ENCODE assay signal across 25 mouse cellular contexts in the genomic region with DNA sequence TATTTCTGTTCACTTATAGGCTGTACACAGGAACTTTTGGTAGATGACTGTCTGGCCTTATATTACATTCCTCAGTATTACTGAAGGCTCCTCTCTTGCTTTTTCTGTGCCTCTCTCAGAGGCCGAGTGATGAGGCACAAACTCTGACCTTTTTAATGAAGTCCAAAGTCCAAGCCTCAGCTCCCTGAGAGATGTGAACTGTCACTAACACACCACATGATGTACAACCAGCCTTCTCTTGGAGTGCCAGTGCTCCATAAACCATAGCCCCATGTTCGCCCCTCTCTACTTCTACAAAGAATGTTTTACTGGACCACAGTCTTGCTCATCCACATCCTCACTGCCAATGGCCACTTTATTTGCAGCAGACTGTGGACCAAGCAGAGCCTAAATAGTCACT. TPM values are rescaled to one million over a fixed set of nuclear protein-coding genes. Genes with fewer than 3 reads are reported as not detected.
A peak's percentile ranks its signal among the peaks of the same experiment; 100 is the strongest.
DNase-seq lines count a peak whose midpoint lies in the region; ATAC-seq and TF ChIP-seq lines count a peak whose summit lies in the region.
"Had no signal": no experiment of that assay in that cellular context is flagged by ENCODE, and none has a peak within 500 bp of the region (broad histone marks: within the 10 kb centered on the region; RNA-seq: fewer than 3 reads in every experiment).

No protein-coding gene starts in this region.

- no peak overlapping the region for H3K9ac ChIP-seq in kidney, embryonic 14.5 days (ENCODE audit: low read depth, low read length)
- no peak overlapping the region for H3K9ac ChIP-seq in intestine, postnatal 0 days (ENCODE audit: low read depth, low read length)
- no peak overlapping the region for H3K9ac ChIP-seq in liver, postnatal 0 days (replicated peaks)
- H3K9ac ChIP-seq: forebrain, embryonic 13.5 days; heart, embryonic 12.5 days; hindbrain, embryonic 14.5 days; midbrain, embryonic 12.5 days; neural tube, embryonic 13.5 days; stomach, embryonic 15.5 days had no signal

- TF ChIP-seq EP300 in liver, postnatal 0 days (IDR thresholded peaks at IDR 0.05; ENCODE audit: low read depth) = no peak

- intact Hi-C loops in heart, postnatal 10 days (cut with DNase I) = no loop called here

- ATAC-seq in kidney, embryonic 14.5 days (ENCODE audit: low FRiP score, low TSS enrichment) = no peak
- peak; percentile 37 for ATAC-seq in intestine, postnatal 0 days
- ATAC-seq in liver, postnatal 0 days = peak; percentile 24
- ATAC-seq: forebrain, embryonic 13.5 days; Patski had no signal

- H3K4me1 ChIP-seq in kidney, embryonic 14.5 days (ENCODE audit: control insufficient read depth, insufficient read depth, low read length) = no peaks in the 10 kb centered on the region
- H3K4me1 ChIP-seq in intestine, postnatal 0 days (replicated peaks; ENCODE audit: control insufficient read depth, insufficient read depth, low read length) = 0 out of 2 replicates have a peak, but pooled peaks cover 2% of the 10 kb centered on the region
- peaks cover 4% of the 10 kb centered on the region for H3K4me1 ChIP-seq in liver, postnatal 0 days (ENCODE audit: insufficient read depth)
- H3K4me1 ChIP-seq: forebrain, embryonic 13.5 days; megakaryocyte, embryonic 14.5 days; midbrain, embryonic 12.5 days; neural tube, embryonic 13.5 days; stomach, embryonic 15.5 days had no signal

- no peaks in the 10 kb centered on the region for H3K9me3 ChIP-seq in kidney, embryonic 14.5 days (ENCODE audit: control insufficient read depth, low read length)
- H3K9me3 ChIP-seq in intestine, postnatal 0 days (ENCODE audit: control insufficient read depth) = no peaks in the 10 kb centered on the region
- H3K9me3 ChIP-seq in liver, postnatal 0 days (ENCODE audit: low read length) = no peaks in the 10 kb centered on the region
- H3K9me3 ChIP-seq: forebrain, embryonic 13.5 days; heart, embryonic 12.5 days; midbrain, embryonic 12.5 days; neural tube, embryonic 13.5 days; stomach, embryonic 15.5 days had no signal

- 84% methylated on average over 2 of the region's 2 CpGs for WGBS in kidney, embryonic 14.5 days
- WGBS in intestine, postnatal 0 days = 57% methylated on average over 2 of the region's 2 CpGs
- 67% methylated on average over 2 of the region's 2 CpGs for WGBS in liver, postnatal 0 days (ENCODE audit: insufficient replicate concordance)

- no peaks in the 10 kb centered on the region for H3K27me3 ChIP-seq in kidney, embryonic 14.5 days (ENCODE audit: control insufficient read depth, insufficient read depth, low read length)
- H3K27me3 ChIP-seq in intestine, postnatal 0 days (replicated peaks; ENCODE audit: control insufficient read depth, insufficient read depth, low read length) = no peaks in the 10 kb centered on the region
- H3K27me3 ChIP-seq in liver, postnatal 0 days (ENCODE audit: insufficient read depth, low read length) = no peaks in the 10 kb centered on the region
- H3K27me3 ChIP-seq: forebrain, embryonic 13.5 days; heart, embryonic 12.5 days; megakaryocyte, embryonic 14.5 days; midbrain, embryonic 12.5 days; neural tube, embryonic 13.5 days; Patski; stomach, embryonic 15.5 days had no signal

- no peak overlapping the region for H3K27ac ChIP-seq in kidney, embryonic 14.5 days (ENCODE audit: low read depth, low read length)
- peak overlapping the region; percentile 54 for H3K27ac ChIP-seq in intestine, postnatal 0 days (ENCODE audit: low read depth, low read length)
- peak overlapping the region; percentile 81 for H3K27ac ChIP-seq in liver, postnatal 0 days (ENCODE audit: low read depth)
- H3K27ac ChIP-seq: forebrain, embryonic 13.5 days; hindbrain, embryonic 14.5 days; kidney, postnatal 0 days; midbrain, embryonic 12.5 days; neural tube, embryonic 13.5 days; stomach, embryonic 15.5 days had no signal

- peak; percentile 63 for DNase-seq in heart, adult 11 months
- DNase-seq in heart, postnatal 10 days = no peak
- peak; percentile 59 for DNase-seq in kidney, adult 9 months
- DNase-seq in liver, postnatal 0 days = no peak
- DNase-seq in left cerebral cortex, adult 18-20 months (ENCODE audit: low spot score in 2 of 2) = no peak
- DNase-seq in thymus, postnatal 10 days (ENCODE audit: low spot score in 2 of 2) = no peak
- DNase-seq: adrenal gland, postnatal 14 days; cerebellum, adult 11 months; cerebellum, adult 9-10 months; cerebellum, postnatal 36 days; layer of hippocampus, adult 9-11 months; right cerebral cortex, postnatal 4 days; thymus, adult 2 months; thymus, postnatal 4 days had no signal

- peaks cover 86% of the 10 kb centered on the region for H3K36me3 ChIP-seq in kidney, embryonic 14.5 days (ENCODE audit: control insufficient read depth, insufficient read depth, low read length)
- peaks cover 81% of the 10 kb centered on the region for H3K36me3 ChIP-seq in intestine, postnatal 0 days (ENCODE audit: control insufficient read depth, insufficient read depth)
- peaks cover 85% of the 10 kb centered on the region for H3K36me3 ChIP-seq in liver, postnatal 0 days (replicated peaks; ENCODE audit: insufficient read depth, low read length)

- no peak for TF ChIP-seq CTCF in intestine, postnatal 0 days (IDR thresholded peaks at IDR 0.05; ENCODE audit: low read depth)
- no peak for TF ChIP-seq CTCF in liver, postnatal 0 days (IDR thresholded peaks at IDR 0.05; ENCODE audit: low read depth)

- H3K4me3 ChIP-seq in kidney, embryonic 14.5 days (ENCODE audit: low read length) = no peak overlapping the region
- H3K4me3 ChIP-seq in intestine, postnatal 0 days (ENCODE audit: low read depth, low read length) = no peak overlapping the region
- H3K4me3 ChIP-seq in liver, postnatal 0 days (ENCODE audit: low read depth, low read length) = no peak overlapping the region
- H3K4me3 ChIP-seq: forebrain, embryonic 13.5 days; heart, embryonic 12.5 days; megakaryocyte, embryonic 14.5 days; midbrain, embryonic 12.5 days; neural tube, embryonic 13.5 days; stomach, embryonic 15.5 days had no signal

- H3K4me2 ChIP-seq in kidney, embryonic 14.5 days (replicated peaks; ENCODE audit: low read depth, low read length) = no peak overlapping the region
- H3K4me2 ChIP-seq in intestine, postnatal 0 days (replicated peaks; ENCODE audit: low read depth) = no peak overlapping the region
- no peak overlapping the region for H3K4me2 ChIP-seq in liver, postnatal 0 days (ENCODE audit: low read depth, low read length)
- H3K4me2 ChIP-seq: forebrain, embryonic 13.5 days; heart, embryonic 12.5 days; hindbrain, embryonic 14.5 days; midbrain, embryonic 12.5 days; neural tube, embryonic 13.5 days; stomach, embryonic 15.5 days had no signal

RNA-seq across cellular contexts. Expression of a gene that starts 37.3 kb away (rescaled TPM):
- total RNA-seq in heart, postnatal 10 days (2021) = 100 to 1,000 TPM; 125 to 126 TPM
- 34.0 and 49.7 TPM in 2 replicates for polyA plus RNA-seq in kidney, embryonic 14.5 days (2014; fragmentation: Nextera tagmentation; extraction: Ambion mirVana)
- 61.8 and 65.0 TPM in 2 replicates for polyA plus RNA-seq in intestine, postnatal 0 days (2015; fragmentation: Nextera tagmentation; extraction: Ambion mirVana)
- 60.2 and 66.9 TPM in 2 replicates for polyA plus RNA-seq in liver, postnatal 0 days (2015; fragmentation: Nextera tagmentation; extraction: Ambion mirVana)
- total RNA-seq in left cerebral cortex, adult 18-20 months (2021) = 100 to 1,000 TPM; 117 to 130 TPM

Comparison
In these comparisons a context has a peak if more than half of its experiments do, and no peak if none do; other contexts are left out.
1. DNase-seq: peak in heart, adult 11 months (single experiment) and kidney, adult 9 months (single experiment); none in heart, postnatal 10 days (0 of 2), liver, postnatal 0 days (single experiment), left cerebral cortex, adult 18-20 months (0 of 2) and thymus, postnatal 10 days (0 of 2).